Mouse (Mus musculus) lung, postnatal 0 days (tissue): ENCODE data around the gene Rpl36a.

Source experiments
- CTCF ChIP-seq: IDR thresholded peaks from 2 replicates; pipeline ENCODE4 v1.5.1; 2016; ENCODE audit warnings: antibody characterized with exemption, mild to moderate bottlenecking
- EP300 ChIP-seq: IDR thresholded peaks from 2 replicates; pipeline ENCODE4 v1.6.1; 2016; ENCODE audit warnings: antibody characterized with exemption, mild to moderate bottlenecking, control low read depth

DNA sequence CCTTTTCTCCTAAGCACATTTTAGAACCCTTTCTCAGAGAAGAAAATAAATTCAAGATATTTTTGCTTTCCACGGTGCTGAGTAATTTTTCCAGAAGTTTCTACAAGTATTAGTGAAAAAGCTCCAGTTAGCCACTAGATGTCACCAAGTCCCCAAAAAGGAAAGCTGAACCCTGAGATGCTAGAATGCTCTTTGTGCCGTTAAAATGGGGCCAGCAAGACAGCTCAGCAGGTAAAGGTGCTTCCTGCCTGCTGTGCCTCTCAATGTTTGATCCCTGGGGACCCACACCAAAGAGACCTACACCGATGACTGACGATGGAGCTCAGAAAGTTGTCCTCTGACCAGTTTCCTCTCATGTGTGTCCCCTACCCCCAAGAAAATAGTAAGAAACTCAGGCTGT lies 24.0 kb downstream of the Rpl36a start:
- TF ChIP-seq CTCF = peak; percentile 63
- TF ChIP-seq EP300 = no peak
